In the genomic region with DNA sequence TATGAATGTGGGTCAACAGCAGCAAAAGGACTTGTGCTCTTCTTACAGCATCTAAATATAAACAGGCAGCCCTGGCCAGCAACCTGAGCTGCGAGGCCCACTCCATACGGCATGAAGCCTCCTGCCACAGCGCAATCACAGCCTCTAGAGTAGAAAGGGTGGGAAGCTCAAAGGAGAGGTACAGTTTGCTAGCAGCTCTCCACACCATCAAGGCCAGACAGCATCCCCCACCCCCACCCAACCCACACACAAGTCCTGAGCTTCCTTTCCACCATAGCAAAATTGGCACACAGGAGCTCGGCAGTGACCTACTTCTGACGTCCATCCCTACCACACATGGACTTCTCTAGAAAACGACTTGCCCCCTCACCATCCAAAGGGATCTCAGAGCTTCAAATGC, we compare ENCODE assay signal across 14 mouse cellular contexts. TPM values are rescaled to one million over a fixed set of nuclear protein-coding genes. Genes with fewer than 3 reads are reported as not detected.
A peak's percentile ranks its signal among the peaks of the same experiment; 100 is the strongest.
DNase-seq lines count a peak whose midpoint lies in the region; ATAC-seq and TF ChIP-seq lines count a peak whose summit lies in the region.
"Had no signal": no experiment of that assay in that cellular context is flagged by ENCODE, and none has a peak within 500 bp of the region (broad histone marks: within the 10 kb centered on the region; RNA-seq: fewer than 3 reads in every experiment).

No protein-coding gene starts in this region.

- H3K9ac ChIP-seq in midbrain, embryonic 16.5 days (ENCODE audit: low read depth, low read length): no peak overlapping the region
- H3K9ac ChIP-seq: embryonic facial prominence, embryonic 13.5 days; hindbrain, embryonic 12.5 days; liver, embryonic 13.5 days had no signal

- peak; percentile 83 for DNase-seq in gastrocnemius, adult 2 months
- no peak for DNase-seq in gastrocnemius, postnatal 36 days
- DNase-seq in retina, postnatal 1 day: peak; percentile 22
- DNase-seq in retina, embryonic 14.5 days (ENCODE audit: low spot score): no peak
- DNase-seq in gastrocnemius, postnatal 14 days: peak; percentile 40
- DNase-seq: kidney, adult 18-20 months; kidney, postnatal 25 days; liver, embryonic 13.5 days had no signal

- no peak overlapping the region for H3K4me2 ChIP-seq in midbrain, embryonic 16.5 days (ENCODE audit: low read length)
- H3K4me2 ChIP-seq: embryonic facial prominence, embryonic 13.5 days; hindbrain, embryonic 12.5 days; liver, embryonic 13.5 days had no signal

- H3K4me3 ChIP-seq in gastrocnemius, adult 2 months: peak overlapping the region; percentile 17; the same call in 1 of the 2 replicates
- no peak overlapping the region for H3K4me3 ChIP-seq in small intestine, adult 2 months (ENCODE audit: low read depth, low read length)
- H3K4me3 ChIP-seq in midbrain, embryonic 16.5 days (ENCODE audit: low read depth, low read length): no peak overlapping the region
- H3K4me3 ChIP-seq: embryonic facial prominence, embryonic 13.5 days; hindbrain, embryonic 12.5 days; liver, embryonic 13.5 days had no signal

- no peak for TF ChIP-seq CTCF in gastrocnemius, adult 2 months (IDR thresholded peaks at IDR 0.05)
- no peak for TF ChIP-seq CTCF in small intestine, adult 2 months (IDR thresholded peaks at IDR 0.05; ENCODE audit: extremely low read depth, insufficient read length, insufficient replicate concordance, low read depth, low read length)

- no peaks in the 10 kb centered on the region for H3K27me3 ChIP-seq in small intestine, adult 2 months (ENCODE audit: control insufficient read depth, insufficient read depth, low read length)
- H3K27me3 ChIP-seq in midbrain, embryonic 16.5 days (ENCODE audit: control insufficient read depth, insufficient read depth, low read depth, low read length): no peaks in the 10 kb centered on the region
- H3K27me3 ChIP-seq: embryonic facial prominence, embryonic 13.5 days; hindbrain, embryonic 12.5 days; liver, embryonic 13.5 days had no signal

- no peaks in the 10 kb centered on the region for H3K9me3 ChIP-seq in midbrain, embryonic 16.5 days (replicated peaks; ENCODE audit: control insufficient read depth, low read length, poor library complexity, severe bottlenecking)
- H3K9me3 ChIP-seq: embryonic facial prominence, embryonic 13.5 days; G1E; hindbrain, embryonic 12.5 days; liver, embryonic 13.5 days had no signal

- H3K4me1 ChIP-seq in small intestine, adult 2 months (ENCODE audit: control insufficient read depth, insufficient read depth, insufficient read length, low read length): peaks cover 26% of the 10 kb centered on the region
- no peaks in the 10 kb centered on the region for H3K4me1 ChIP-seq in midbrain, embryonic 16.5 days (ENCODE audit: control insufficient read depth, insufficient read depth, low read length)
- H3K4me1 ChIP-seq: embryonic facial prominence, embryonic 13.5 days; hindbrain, embryonic 12.5 days had no signal

- ATAC-seq in midbrain, embryonic 16.5 days: no peak
- ATAC-seq: lung, postnatal 0 days had no signal

- WGBS in small intestine, adult 2 months: 57% methylated on average over 6 of the region's 6 CpGs
- 84% methylated on average over 6 of the region's 6 CpGs for WGBS in midbrain, embryonic 16.5 days

- no peaks in the 10 kb centered on the region for H3K36me3 ChIP-seq in small intestine, adult 2 months (ENCODE audit: control insufficient read depth, insufficient read depth, low read length)
- no peaks in the 10 kb centered on the region for H3K36me3 ChIP-seq in midbrain, embryonic 16.5 days (ENCODE audit: control insufficient read depth, insufficient read depth, low read length)
- H3K36me3 ChIP-seq: hindbrain, embryonic 12.5 days; liver, embryonic 13.5 days had no signal

- intact Hi-C loops in gastrocnemius, adult 2 months (cut with DNase I): loop anchor here (5.0 kb wide), 1 partner anchor 291 kb away; no protein-coding TSS in a partner anchor
- intact Hi-C loops in gastrocnemius, postnatal 36 days (cut with DNase I): no loop called here
- intact Hi-C loops in gastrocnemius, postnatal 14 days (cut with DNase I; ENCODE audit: low total_unique reads): no loop called here

- TF ChIP-seq POLR2A in small intestine, adult 2 months (IDR thresholded peaks at IDR 0.05; ENCODE audit: low read depth, low read length): no peak

- H3K27ac ChIP-seq in gastrocnemius, adult 2 months: peak overlapping the region; percentile 94
- H3K27ac ChIP-seq in small intestine, adult 2 months (ENCODE audit: insufficient read depth, low read depth, low read length): peak overlapping the region; percentile 93
- no peak overlapping the region for H3K27ac ChIP-seq in midbrain, embryonic 16.5 days (ENCODE audit: low read length)
- H3K27ac ChIP-seq: embryonic facial prominence, embryonic 13.5 days; hindbrain, embryonic 12.5 days had no signal

RNA-seq across cellular contexts. Expression of gene Ttc7b, which starts 42.0 kb away (rescaled TPM):
- 100 to 1,000 TPM; 147 to 160 TPM for total RNA-seq in gastrocnemius, adult 2 months (2021)
- 100 to 1,000 TPM; 138 to 139 TPM for total RNA-seq in gastrocnemius, postnatal 36 days (2021)
- 10 to 100 TPM; 81.8 to 94.3 TPM for total RNA-seq in gastrocnemius, postnatal 14 days (2021)
- polyA plus RNA-seq in small intestine, adult 2 months (2012; rRNA removed): 10.8 and 13.0 TPM in 2 replicates
- polyA plus RNA-seq in midbrain, embryonic 16.5 days (2015; fragmentation: Nextera tagmentation; extraction: Ambion mirVana): 7.2 and 7.9 TPM in 2 replicates

Comparison
In these comparisons a context has a peak if more than half of its experiments do, and no peak if none do; other contexts are left out.
1. DNase-seq: peak in gastrocnemius, adult 2 months (single experiment), retina, postnatal 1 day (single experiment) and gastrocnemius, postnatal 14 days (single experiment); none in gastrocnemius, postnatal 36 days (0 of 2) and retina, embryonic 14.5 days (single experiment).